Mouse (Mus musculus): ENCODE data around the gene Wfikkn2. TPM values are rescaled to one million over a fixed set of nuclear protein-coding genes. Genes with fewer than 3 reads are reported as not detected.

The Wfikkn2 gene
- polyA plus RNA-seq, 1 experiment from 2014 or later, result 10.2 TPM

- H3K9ac ChIP-seq (ENCODE audit: low read depth, low read length), result no peak overlapping the region
- H3K4me2 ChIP-seq (ENCODE audit: low read length), result peak overlapping the region; percentile 10; the same call in 1 of the 2 replicates
- peaks cover 21% of the 10 kb centered on the region for H3K4me1 ChIP-seq (ENCODE audit: control insufficient read depth, insufficient read depth, low read depth, low read length)
- no peak overlapping the region for H3K27ac ChIP-seq (ENCODE audit: low read depth, low read length)
- H3K27me3 ChIP-seq (replicated peaks; ENCODE audit: control insufficient read depth, insufficient read depth, low read length), result no peaks in the 10 kb centered on the region
- peaks cover 12% of the 10 kb centered on the region for H3K36me3 ChIP-seq (ENCODE audit: control insufficient read depth, insufficient read depth, low read length)
- no peak for ATAC-seq
- WGBS, result 77% methylated on average over 3 of the region's 3 CpGs
- no peaks in the 10 kb centered on the region for H3K9me3 ChIP-seq (ENCODE audit: control insufficient read depth, low read length)
- no peak overlapping the region for H3K4me3 ChIP-seq (ENCODE audit: low read length)
These were observed 30.2 kb downstream of the Wfikkn2 start for GRCm38 (mm10) chr11:94215581-94215980.

GRCm38 (mm10) chr11:94213735-94214594, 31.8 kb downstream of the Wfikkn2 start:
- H3K27me3 ChIP-seq (replicated peaks; ENCODE audit: control insufficient read depth, insufficient read depth, low read length), result no peaks in the 10 kb centered on the region
- 76% methylated on average over 29 of the region's 29 CpGs for WGBS

GRCm38 (mm10) chr11:94212997-94213396, 32.8 kb downstream of the Wfikkn2 start:
- Histone ChIP-seq H3K36me3 (ENCODE audit: control insufficient read depth, insufficient read depth, low read length) (peaks cover 12% of the 10 kb centered on the region), H3K27ac (ENCODE audit: low read depth, low read length) (no peak overlapping the region), H3K4me1 (ENCODE audit: control insufficient read depth, insufficient read depth, low read depth, low read length) (peaks cover 23% of the 10 kb centered on the region), H3K4me3 (ENCODE audit: low read length) (peak overlapping the region; percentile 88), H3K9me3 (ENCODE audit: control insufficient read depth, low read length) (no peaks in the 10 kb centered on the region), H3K4me2 (ENCODE audit: low read length) (peak overlapping the region; percentile 79), H3K27me3 (replicated peaks; ENCODE audit: control insufficient read depth, insufficient read depth, low read length) (no peaks in the 10 kb centered on the region), H3K9ac (ENCODE audit: low read depth, low read length) (no peak overlapping the region; the same call in 1 of the 2 replicates)
- no peak for ATAC-seq
- WGBS, result 47% methylated on average over 4 of the region's 4 CpGs

More at GRCm38 (mm10) chr11:94213735-94214594, 31.8 kb downstream of the Wfikkn2 start:
- peak overlapping the region; percentile 79 for H3K4me2 ChIP-seq (ENCODE audit: low read length)
- peak overlapping the region; percentile 88 for H3K4me3 ChIP-seq (ENCODE audit: low read length)
- peak overlapping the region; percentile 46 for H3K9ac ChIP-seq (ENCODE audit: low read depth, low read length)
- H3K9me3 ChIP-seq (ENCODE audit: control insufficient read depth, low read length), result no peaks in the 10 kb centered on the region
- no peak for ATAC-seq
- peaks cover 21% of the 10 kb centered on the region for H3K4me1 ChIP-seq (ENCODE audit: control insufficient read depth, insufficient read depth, low read depth, low read length)
- peak overlapping the region; percentile 17; the same call in 1 of the 2 replicates for H3K27ac ChIP-seq (ENCODE audit: low read depth, low read length)
- peaks cover 12% of the 10 kb centered on the region for H3K36me3 ChIP-seq (ENCODE audit: control insufficient read depth, insufficient read depth, low read length)

GRCm38 (mm10) chr11:94212489-94212836, 33.3 kb downstream of the Wfikkn2 start:
- 1% methylated on average over 7 of the region's 7 CpGs for WGBS
- H3K9me3 ChIP-seq (ENCODE audit: control insufficient read depth, low read length), result no peaks in the 10 kb centered on the region
- peak overlapping the region; percentile 99 for H3K27ac ChIP-seq (ENCODE audit: low read depth, low read length)

GRCm38 (mm10) chr11:94211651-94212488, 33.9 kb downstream of the Wfikkn2 start:
- peak; percentile 8 for ATAC-seq
- H3K36me3 ChIP-seq (ENCODE audit: control insufficient read depth, insufficient read depth, low read length), result peaks cover 12% of the 10 kb centered on the region
- WGBS, result under 1% methylated on average over 47 of the region's 61 CpGs
- H3K9ac ChIP-seq (ENCODE audit: low read depth, low read length), result peak overlapping the region; percentile 99
- H3K4me2 ChIP-seq (ENCODE audit: low read length), result peak overlapping the region; percentile 79
- H3K4me1 ChIP-seq (ENCODE audit: control insufficient read depth, insufficient read depth, low read depth, low read length), result peaks cover 23% of the 10 kb centered on the region
- peak overlapping the region; percentile 88 for H3K4me3 ChIP-seq (ENCODE audit: low read length)
- no peaks in the 10 kb centered on the region for H3K27me3 ChIP-seq (replicated peaks; ENCODE audit: control insufficient read depth, insufficient read depth, low read length)
- H3K27ac ChIP-seq (ENCODE audit: low read depth, low read length), result peak overlapping the region; percentile 99
- no peaks in the 10 kb centered on the region for H3K9me3 ChIP-seq (ENCODE audit: control insufficient read depth, low read length)

More at GRCm38 (mm10) chr11:94212489-94212836, 33.3 kb downstream of the Wfikkn2 start:
- H3K27me3 ChIP-seq (replicated peaks; ENCODE audit: control insufficient read depth, insufficient read depth, low read length), result no peaks in the 10 kb centered on the region
- H3K36me3 ChIP-seq (ENCODE audit: control insufficient read depth, insufficient read depth, low read length), result peaks cover 12% of the 10 kb centered on the region
- ATAC-seq, result no peak
- peak overlapping the region; percentile 99 for H3K9ac ChIP-seq (ENCODE audit: low read depth, low read length)
- H3K4me3 ChIP-seq (ENCODE audit: low read length), result peak overlapping the region; percentile 88
- H3K4me1 ChIP-seq (ENCODE audit: control insufficient read depth, insufficient read depth, low read depth, low read length), result peaks cover 23% of the 10 kb centered on the region
- H3K4me2 ChIP-seq (ENCODE audit: low read length), result peak overlapping the region; percentile 79

GRCm38 (mm10) chr11:94211124-94211603, 34.6 kb downstream of the Wfikkn2 start, which contains the start of gene Tob1:
Tob1 (plus strand) TSS chr11:94211454.
- H3K4me2 ChIP-seq (ENCODE audit: low read length), result peak within 1 kb of the TSS; percentile 85
- H3K4me3 ChIP-seq (ENCODE audit: low read length), result peak within 1 kb of the TSS; percentile 88
- peaks cover 23% of the 10 kb centered on the region for H3K4me1 ChIP-seq (ENCODE audit: control insufficient read depth, insufficient read depth, low read depth, low read length)
- peaks cover 12% of the 10 kb centered on the region for H3K36me3 ChIP-seq (ENCODE audit: control insufficient read depth, insufficient read depth, low read length)
- peak within 1 kb of the TSS; percentile 99 for H3K9ac ChIP-seq (ENCODE audit: low read depth, low read length)
- no peaks in the 10 kb centered on the region for H3K27me3 ChIP-seq (replicated peaks; ENCODE audit: control insufficient read depth, insufficient read depth, low read length)
- peak within 1 kb of the TSS; percentile 99 for H3K27ac ChIP-seq (ENCODE audit: low read depth, low read length)
- 0% methylated on average over 36 of the region's 55 CpGs for WGBS
- H3K9me3 ChIP-seq (ENCODE audit: control insufficient read depth, low read length), result no peaks in the 10 kb centered on the region
- ATAC-seq, result peak; percentile 96

GRCm38 (mm10) chr11:94210191-94211086, 35.4 kb downstream of the Wfikkn2 start:
- Histone ChIP-seq H3K4me2 (ENCODE audit: low read length) (peak overlapping the region; percentile 85), H3K27me3 (replicated peaks; ENCODE audit: control insufficient read depth, insufficient read depth, low read length) (no peaks in the 10 kb centered on the region), H3K4me3 (ENCODE audit: low read length) (peak overlapping the region; percentile 45), H3K36me3 (ENCODE audit: control insufficient read depth, insufficient read depth, low read length) (peaks cover 10% of the 10 kb centered on the region), H3K27ac (ENCODE audit: low read depth, low read length) (peak overlapping the region; percentile 95), H3K4me1 (ENCODE audit: control insufficient read depth, insufficient read depth, low read depth, low read length) (peaks cover 17% of the 10 kb centered on the region), H3K9ac (ENCODE audit: low read depth, low read length) (peak overlapping the region; percentile 63), H3K9me3 (ENCODE audit: control insufficient read depth, low read length) (no peaks in the 10 kb centered on the region)
- WGBS, result under 1% methylated on average over 46 of the region's 56 CpGs
- ATAC-seq, result peak; percentile 88

- Histone ChIP-seq H3K4me3 (ENCODE audit: low read length) (peak overlapping the region; percentile 45), H3K4me2 (ENCODE audit: low read length) (peak overlapping the region; percentile 85), H3K27me3 (replicated peaks; ENCODE audit: control insufficient read depth, insufficient read depth, low read length) (no peaks in the 10 kb centered on the region), H3K9ac (ENCODE audit: low read depth, low read length) (peak overlapping the region; percentile 63), H3K9me3 (ENCODE audit: control insufficient read depth, low read length) (no peaks in the 10 kb centered on the region), H3K4me1 (ENCODE audit: control insufficient read depth, insufficient read depth, low read depth, low read length) (peaks cover 16% of the 10 kb centered on the region), H3K27ac (ENCODE audit: low read depth, low read length) (peak overlapping the region; percentile 94), H3K36me3 (ENCODE audit: control insufficient read depth, insufficient read depth, low read length) (peaks cover 9% of the 10 kb centered on the region)
- no peak for ATAC-seq
- 2% methylated on average over 14 of the region's 14 CpGs for WGBS
These were observed 36.1 kb downstream of the Wfikkn2 start for GRCm38 (mm10) chr11:94209695-94210131.

Measured in hindbrain, embryonic 16.5 days (tissue).